Mouse (Mus musculus): ENCODE measurements at regions not wholly inside any gene's neighbourhood (a gene's known extent, or its start where the extent isn't known, plus 50 kb on each side); places are given as distances from the start of the nearest gene placed in this dataset.

DNA sequence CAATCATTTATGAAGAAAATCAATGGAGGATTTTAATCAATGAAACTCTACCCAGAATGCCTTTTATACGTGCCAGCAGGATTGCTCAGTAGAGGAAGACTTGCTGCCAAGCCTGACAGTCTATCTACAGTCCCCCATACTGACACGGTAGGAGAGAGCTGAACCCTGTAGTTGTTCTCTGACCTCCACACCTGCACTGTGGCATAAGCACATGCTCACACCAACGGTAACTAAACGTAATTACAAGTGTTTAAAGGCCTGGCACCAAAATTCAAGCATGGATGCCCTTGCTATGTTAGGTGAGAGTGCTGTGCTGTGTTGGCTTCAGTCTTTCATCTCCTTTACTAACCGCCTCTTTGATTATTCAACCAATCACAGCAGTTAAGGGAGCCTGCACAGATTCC lies 190.8 kb downstream of the Pfkfb3 start:
- DNase-seq (ENCODE audit: inconsistent age in 2 of 2, low spot score in 1 of 2), result no peak

DNA sequence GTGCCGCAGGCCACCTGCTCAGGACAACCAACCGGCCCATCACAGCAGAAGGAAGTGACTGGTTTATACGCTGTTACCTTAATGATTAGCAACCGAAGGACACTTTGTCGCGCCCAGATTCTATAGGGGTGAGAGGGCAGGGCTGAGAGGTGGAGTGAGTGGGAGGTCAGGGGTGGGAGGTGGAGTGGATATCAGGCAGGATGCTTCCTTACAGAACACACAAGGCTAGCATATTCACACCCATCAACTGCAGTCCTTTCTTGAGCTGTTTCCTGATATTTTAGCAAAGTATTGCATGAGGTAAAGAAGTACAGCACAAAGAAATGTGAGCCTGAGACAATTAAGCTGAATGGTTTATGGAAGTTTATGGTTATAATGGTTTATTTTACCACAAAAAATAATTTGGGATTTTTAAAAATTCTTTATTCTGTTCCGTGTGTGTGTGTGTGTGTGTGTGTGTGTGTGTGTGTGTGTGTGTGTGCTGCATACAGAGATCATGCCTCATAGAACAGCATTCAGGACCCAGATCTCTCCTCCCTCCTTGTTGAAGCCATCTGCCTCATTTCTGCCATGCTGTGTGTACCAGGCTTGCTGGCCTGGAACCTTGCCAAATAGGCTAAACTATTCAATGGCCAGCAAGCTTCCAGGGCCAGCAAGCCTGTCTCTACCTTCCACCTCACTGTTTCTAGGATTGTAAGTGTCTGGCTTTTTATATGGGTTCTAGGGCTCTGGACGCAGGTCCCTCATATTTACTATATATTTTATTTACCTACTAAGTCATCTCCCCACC lies 190.5 kb downstream of the Prkcq start:
- peak in 1 of 2 experiments; percentile 50 for DNase-seq (ENCODE audit: inconsistent age in 2 of 2, low spot score in 1 of 2)

- DNase-seq (ENCODE audit: inconsistent age in 2 of 2, low spot score in 1 of 2), result no peak
Measured at GRCm38 (mm10) chr2:11359280-11359679, 187.4 kb downstream of the Prkcq start.

GRCm38 (mm10) chr2:11356714-11357113 lies 184.8 kb downstream of the Prkcq start:
- no peak for DNase-seq (ENCODE audit: inconsistent age in 2 of 2, low spot score in 1 of 2)

DNA sequence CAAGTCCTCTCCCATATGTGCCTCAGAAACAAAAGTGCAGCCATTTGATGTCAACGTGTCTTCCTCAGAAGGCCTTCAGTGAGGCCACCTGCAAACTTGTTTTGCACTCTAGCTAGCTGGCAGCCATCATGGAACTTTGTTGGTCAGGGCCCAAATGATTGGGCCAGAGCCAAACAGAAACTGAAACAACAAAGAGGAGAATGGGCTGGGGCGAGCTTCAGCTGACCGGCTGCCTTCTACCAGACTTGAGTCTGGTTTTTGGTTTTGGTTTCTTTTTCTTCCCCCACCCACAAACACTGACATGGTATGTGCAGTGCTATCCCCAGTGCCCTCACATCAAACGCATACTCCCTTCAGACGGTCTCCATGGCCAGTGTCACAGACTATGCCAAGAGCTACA lies 183.7 kb downstream of the Prkcq start:
- DNase-seq (ENCODE audit: inconsistent age in 2 of 2, low spot score in 1 of 2), result no peak

Data from adrenal gland, adult (tissue).